Mouse (Mus musculus) gastrocnemius, adult 8-10 months (tissue): ENCODE measurements around the gene Ugt1a2. TPM values are rescaled to one million over a fixed set of nuclear protein-coding genes. Genes with fewer than 3 reads are reported as not detected.

Source experiments
- DNase-seq, 2 experiments: peaks; one replicate each; pipeline ENCODE4 v3.0.0; 2022; ENCODE audit warnings: low spot score in 2 of 2
- total RNA-seq, 4 experiments: library from RNA; stranded (reverse); gene quantifications; 2 replicates each; pipeline ENCODE4 v1.2.4; 2022

Gene Ugt1a2
- total RNA-seq, 4 experiments from 2014 or later: 0.16 TPM; not detected in 3

GRCm38 (mm10) chr1:88256886-88257663 lies 56.7 kb downstream of the Ugt1a2 start:
- no peak for DNase-seq

- DNase-seq: no peak
These were observed 57.3 kb downstream of the Ugt1a2 start for GRCm38 (mm10) chr1:88257681-88258080.

- DNase-seq: no peak
These were observed 58.0 kb downstream of the Ugt1a2 start for GRCm38 (mm10) chr1:88258361-88258760.

GRCm38 (mm10) chr1:88258881-88259642 lies 58.7 kb downstream of the Ugt1a2 start:
- no peak for DNase-seq

- DNase-seq: no peak
These were observed 59.2 kb downstream of the Ugt1a2 start for GRCm38 (mm10) chr1:88259643-88260024.

GRCm38 (mm10) chr1:88260114-88260513 lies 59.7 kb downstream of the Ugt1a2 start:
- DNase-seq: no peak

GRCm38 (mm10) chr1:88260604-88261377 lies 60.4 kb downstream of the Ugt1a2 start:
- no peak for DNase-seq

GRCm38 (mm10) chr1:88261706-88262105 lies 61.3 kb downstream of the Ugt1a2 start:
- DNase-seq: no peak

- no peak for DNase-seq
These were observed 61.9 kb downstream of the Ugt1a2 start for GRCm38 (mm10) chr1:88262255-88262654.

GRCm38 (mm10) chr1:88262961-88263360 lies 62.6 kb downstream of the Ugt1a2 start:
- DNase-seq: no peak

GRCm38 (mm10) chr1:88263778-88264177 lies 63.4 kb downstream of the Ugt1a2 start:
- DNase-seq: no peak

GRCm38 (mm10) chr1:88264237-88264868 lies 64.0 kb downstream of the Ugt1a2 start:
- no peak for DNase-seq

- DNase-seq: no peak
These were observed 64.5 kb downstream of the Ugt1a2 start for GRCm38 (mm10) chr1:88264869-88265240.

GRCm38 (mm10) chr1:88266123-88266522 lies 65.7 kb downstream of the Ugt1a2 start:
- DNase-seq: peak in 1 of 2 experiments; percentile 15

- peak in 1 of 2 experiments; percentile 9 for DNase-seq
These were observed 67.1 kb downstream of the Ugt1a2 start for GRCm38 (mm10) chr1:88267489-88267888.

- peak in 1 of 2 experiments; percentile 4 for DNase-seq
These were observed 67.7 kb downstream of the Ugt1a2 start for GRCm38 (mm10) chr1:88268070-88268469.

Other genes starting within 250 kb of the Ugt1a2 start
- 1 to 10 TPM; 6.9 to 7.6 (median 7.3) TPM for gene Usp40, start 192.1 kb upstream of the Ugt1a2 start, total RNA-seq
- gene Ugt1a10, start 145.2 kb upstream of the Ugt1a2 start, total RNA-seq: not detected
- not detected for gene Ugt1a9, start 129.8 kb upstream of the Ugt1a2 start, total RNA-seq
- not detected for gene Ugt1a8, start 112.8 kb upstream of the Ugt1a2 start, total RNA-seq
- gene Ugt1a7c, start 105.5 kb upstream of the Ugt1a2 start, total RNA-seq: under 1 TPM in 2 of 4 experiments, not detected in 2; 0.11 to 0.44 TPM
- gene Ugt1a6b, start 97.3 kb upstream of the Ugt1a2 start, total RNA-seq: 1 to 10 TPM in 1 of 4 experiments, under 1 TPM in 1, not detected in 2; 0.72 to 1.3 TPM
- 1 to 10 TPM in 1 of 4 experiments, under 1 TPM in 3; 0.22 to 2.0 (median 0.47) TPM for gene Ugt1a6a, start 65.8 kb upstream of the Ugt1a2 start, total RNA-seq
- not detected for gene Ugt1a5, start 34.6 kb upstream of the Ugt1a2 start, total RNA-seq
- gene Dnajb3, start 5.2 kb downstream of the Ugt1a2 start, total RNA-seq: not detected
- gene Ugt1a1, start 11.4 kb downstream of the Ugt1a2 start, total RNA-seq: under 1 TPM in 2 of 4 experiments, not detected in 2; 0.12 to 0.46 TPM
- gene Mroh2a, start 26.4 kb downstream of the Ugt1a2 start, total RNA-seq: not detected
- gene Hjurp, start 77.0 kb downstream of the Ugt1a2 start, total RNA-seq: 1 to 10 TPM; 4.4 to 6.3 (median 4.7) TPM
- not detected for gene Trpm8, start 77.1 kb downstream of the Ugt1a2 start, total RNA-seq
- gene Spp2, start 206.4 kb downstream of the Ugt1a2 start, total RNA-seq: not detected